Mouse (Mus musculus): ENCODE data around the gene Soga1. TPM values are rescaled to one million over a fixed set of nuclear protein-coding genes. Genes with fewer than 3 reads are reported as not detected.

Gene Soga1
- total and polyA plus RNA-seq, 3 experiments = 2.6 to 16.4 (median 6.0) TPM

DNA sequence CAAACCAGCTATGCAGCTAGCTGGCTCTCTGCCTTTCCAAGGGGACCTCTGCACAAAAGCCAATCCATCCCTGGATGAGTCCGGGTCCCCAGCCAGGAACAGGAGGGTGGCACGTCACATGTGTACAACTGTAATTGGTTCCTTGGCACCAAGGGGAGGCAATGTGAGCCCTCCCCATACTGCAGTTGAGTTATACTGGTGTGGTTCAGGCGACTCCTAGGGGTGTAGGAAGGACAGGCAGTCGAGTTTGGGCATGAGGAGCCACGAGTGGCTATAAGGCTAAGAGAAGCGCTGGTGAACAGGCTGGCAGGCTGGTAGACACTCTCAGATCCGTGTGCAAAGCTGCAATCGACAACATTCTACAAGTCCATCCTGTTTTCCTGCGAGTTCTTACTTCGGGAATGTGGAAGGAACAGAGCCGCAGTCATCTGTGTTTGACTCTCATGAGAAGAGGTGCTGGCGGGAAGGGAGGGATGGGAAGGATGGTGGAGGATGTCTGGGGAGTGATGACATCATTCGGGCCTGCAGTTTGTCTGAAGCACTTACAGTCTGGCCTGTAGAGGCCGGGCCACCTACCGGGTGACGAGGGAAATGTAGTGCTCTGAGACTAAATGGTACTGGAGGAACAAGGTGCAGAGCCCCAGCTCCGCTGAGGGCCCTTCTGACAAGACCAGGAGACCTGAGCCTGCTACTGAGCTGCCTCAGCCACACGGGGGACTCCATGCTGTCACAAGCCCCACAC is 62.4 kb downstream of the Soga1 start:
- H3K9me3 ChIP-seq (replicated peaks) = peaks cover 3% of the 10 kb centered on the region; the same call in 1 of the 2 replicates
- DNase-seq (ENCODE audit: low spot score) (no peak), ATAC-seq (ENCODE audit: extremely low read depth, insufficient number of reproducible peaks, low FRiP score, poor library complexity, severe bottlenecking) (no peak)
- peaks cover 63% of the 10 kb centered on the region for H3K4me1 ChIP-seq (ENCODE audit: insufficient read depth, low read depth, low read length)
- TF ChIP-seq POLR2AphosphoS5 (IDR thresholded peaks at IDR 0.05; ENCODE audit: insufficient replicate concordance, low read depth, low read length) (no peak), GATA2 (IDR thresholded peaks at IDR 0.05; ENCODE audit: borderline replicate concordance, low read depth, low read length) (no peak), CTCF (IDR thresholded peaks at IDR 0.05; ENCODE audit: low read depth, low read length) (no peak), GATA1 (IDR thresholded peaks at IDR 0.05; ENCODE audit: borderline replicate concordance, low read length) (no peak), TAL1 (conservative IDR thresholded peaks at IDR 0.05; ENCODE audit: low read depth, low read length) (no peak)
- no peaks in the 10 kb centered on the region for H3K27me3 ChIP-seq (ENCODE audit: insufficient read depth, low read length)
- H3K36me3 ChIP-seq (replicated peaks) = peaks cover 75% of the 10 kb centered on the region
- H3K4me3 ChIP-seq (ENCODE audit: low read depth, low read length) = no peak overlapping the region

DNA sequence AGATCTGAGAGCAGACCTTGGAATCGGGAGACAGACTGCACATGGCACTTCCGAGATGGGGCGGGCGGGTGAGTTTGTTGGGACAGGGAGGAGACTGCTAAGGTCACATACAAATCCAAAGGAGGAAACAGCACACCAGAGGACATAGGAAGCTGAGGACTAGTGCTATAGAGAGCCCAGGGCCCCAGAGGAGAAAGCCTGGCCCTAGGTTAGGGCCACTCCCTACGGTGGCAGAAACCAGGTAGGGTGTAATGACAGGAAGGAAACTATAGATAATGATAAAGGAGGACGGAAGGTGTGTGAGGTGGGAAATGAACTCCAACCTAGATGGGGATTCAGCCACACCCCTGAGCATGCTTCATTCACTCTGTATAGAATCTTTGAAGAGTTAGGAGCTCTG is 66.7 kb downstream of the Soga1 start:
- H3K4me3 ChIP-seq (ENCODE audit: low read depth, low read length) = no peak overlapping the region
- H3K9me3 ChIP-seq (replicated peaks) = no peaks in the 10 kb centered on the region
- TF ChIP-seq GATA1 (IDR thresholded peaks at IDR 0.05; ENCODE audit: borderline replicate concordance, low read length) (no peak), GATA2 (IDR thresholded peaks at IDR 0.05; ENCODE audit: borderline replicate concordance, low read depth, low read length) (no peak), POLR2AphosphoS5 (IDR thresholded peaks at IDR 0.05; ENCODE audit: insufficient replicate concordance, low read depth, low read length) (no peak), TAL1 (conservative IDR thresholded peaks at IDR 0.05; ENCODE audit: low read depth, low read length) (no peak), CTCF (IDR thresholded peaks at IDR 0.05; ENCODE audit: low read depth, low read length) (no peak)
- peaks cover 69% of the 10 kb centered on the region for H3K4me1 ChIP-seq (ENCODE audit: insufficient read depth, low read depth, low read length)
- H3K36me3 ChIP-seq (replicated peaks) = peaks cover 33% of the 10 kb centered on the region
- ATAC-seq (ENCODE audit: extremely low read depth, insufficient number of reproducible peaks, low FRiP score, poor library complexity, severe bottlenecking) = no peak
- no peaks in the 10 kb centered on the region for H3K27me3 ChIP-seq (ENCODE audit: insufficient read depth, low read length)
- DNase-seq (ENCODE audit: low spot score) = no peak

DNA sequence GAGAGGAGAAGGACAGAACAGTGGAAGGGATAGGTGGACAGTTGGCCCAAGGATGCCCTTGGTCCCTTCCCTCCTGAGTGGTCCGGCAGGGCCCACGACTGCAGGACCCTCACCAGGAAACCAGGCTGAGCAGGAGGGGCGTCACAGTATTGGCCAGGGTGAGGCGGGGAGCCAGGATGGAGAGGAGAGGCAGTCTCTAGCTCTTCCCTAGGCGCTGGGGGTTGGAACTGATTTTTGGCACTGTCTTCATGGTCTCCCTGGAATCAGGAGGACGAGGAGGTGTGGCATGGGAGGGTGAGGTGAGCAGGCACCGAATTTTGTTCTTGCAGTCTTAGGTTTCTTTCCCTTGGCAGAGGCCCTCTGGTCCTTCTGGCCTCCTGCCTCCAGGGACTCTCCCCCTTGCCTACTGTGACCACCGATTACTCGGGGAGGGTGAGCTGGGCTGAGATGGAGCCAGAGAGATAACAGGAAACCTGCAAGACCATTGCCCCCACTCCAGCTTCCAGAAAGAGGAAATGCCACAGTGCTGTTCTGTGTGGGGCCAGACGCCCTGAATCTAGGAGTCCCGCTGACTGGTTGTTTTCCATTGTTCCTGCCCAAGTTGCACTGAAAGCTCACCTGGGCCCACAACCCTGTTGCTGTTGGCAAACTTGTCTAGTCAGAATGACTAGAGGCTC is 68.3 kb downstream of the Soga1 start:
- Histone ChIP-seq H3K4me1 (ENCODE audit: insufficient read depth, low read depth, low read length) (peaks cover 72% of the 10 kb centered on the region), H3K27me3 (ENCODE audit: insufficient read depth, low read length) (no peaks in the 10 kb centered on the region), H3K4me3 (ENCODE audit: low read depth, low read length) (peak overlapping the region; percentile 31; the same call in 1 of the 2 replicates), H3K9me3 (replicated peaks) (no peaks in the 10 kb centered on the region), H3K36me3 (replicated peaks) (peaks cover 18% of the 10 kb centered on the region)
- TF ChIP-seq CTCF (IDR thresholded peaks at IDR 0.05; ENCODE audit: low read depth, low read length) = no peak
- TF ChIP-seq GATA1 (IDR thresholded peaks at IDR 0.05; ENCODE audit: borderline replicate concordance, low read length) = no peak
- TF ChIP-seq POLR2AphosphoS5 (IDR thresholded peaks at IDR 0.05; ENCODE audit: insufficient replicate concordance, low read depth, low read length) = no peak
- ATAC-seq (ENCODE audit: extremely low read depth, insufficient number of reproducible peaks, low FRiP score, poor library complexity, severe bottlenecking) = peak; percentile 38; the same call in 1 of the 2 replicates
- peak; percentile 66 for DNase-seq (ENCODE audit: low spot score)

GRCm38 (mm10) chr2:157010121-157010520 is 68.9 kb downstream of the Soga1 start:
- DNase-seq (ENCODE audit: low spot score) (no peak), ATAC-seq (ENCODE audit: extremely low read depth, insufficient number of reproducible peaks, low FRiP score, poor library complexity, severe bottlenecking) (no peak)

DNA sequence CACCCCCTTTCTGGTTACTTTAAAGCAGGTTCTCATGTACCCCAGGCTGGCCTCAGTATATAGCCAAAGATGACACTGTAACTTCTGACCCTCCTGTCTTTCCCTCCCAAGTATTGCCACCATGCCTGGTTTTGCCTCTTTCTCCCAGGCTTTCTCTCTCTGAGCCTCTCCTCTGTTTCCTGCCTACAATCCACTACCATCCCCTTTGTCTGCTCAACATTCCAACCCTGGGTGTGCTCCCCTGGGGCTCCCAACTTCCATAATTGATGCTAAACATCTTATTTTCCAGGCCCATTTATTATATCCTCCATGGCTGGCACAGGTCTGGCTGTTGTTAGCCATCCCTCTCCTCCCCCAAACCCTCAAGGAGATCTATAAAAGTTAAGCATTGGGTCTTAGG is 70.5 kb downstream of the Soga1 start:
- Histone ChIP-seq H3K36me3 (replicated peaks) (peaks cover 23% of the 10 kb centered on the region), H3K9me3 (replicated peaks) (no peaks in the 10 kb centered on the region), H3K4me3 (ENCODE audit: low read depth, low read length) (no peak overlapping the region), H3K27me3 (ENCODE audit: insufficient read depth, low read length) (no peaks in the 10 kb centered on the region), H3K4me1 (ENCODE audit: insufficient read depth, low read depth, low read length) (peaks cover 79% of the 10 kb centered on the region)
- DNase-seq (ENCODE audit: low spot score) (no peak), ATAC-seq (ENCODE audit: extremely low read depth, insufficient number of reproducible peaks, low FRiP score, poor library complexity, severe bottlenecking) (no peak)
- no peak for TF ChIP-seq CTCF (IDR thresholded peaks at IDR 0.05; ENCODE audit: low read depth, low read length)
- TF ChIP-seq POLR2AphosphoS5 (IDR thresholded peaks at IDR 0.05; ENCODE audit: insufficient replicate concordance, low read depth, low read length) = no peak
- TF ChIP-seq GATA1 (IDR thresholded peaks at IDR 0.05; ENCODE audit: borderline replicate concordance, low read length) = no peak
- TF ChIP-seq TAL1 (conservative IDR thresholded peaks at IDR 0.05; ENCODE audit: low read depth, low read length) = no peak
- no peak for TF ChIP-seq GATA2 (IDR thresholded peaks at IDR 0.05; ENCODE audit: borderline replicate concordance, low read depth, low read length)

More at GRCm38 (mm10) chr2:157010121-157010520, 68.9 kb downstream of the Soga1 start:
- Histone ChIP-seq H3K36me3 (replicated peaks) (peaks cover 18% of the 10 kb centered on the region), H3K4me3 (ENCODE audit: low read depth, low read length) (no peak overlapping the region), H3K4me1 (ENCODE audit: insufficient read depth, low read depth, low read length) (peaks cover 74% of the 10 kb centered on the region), H3K9me3 (replicated peaks) (no peaks in the 10 kb centered on the region), H3K27me3 (ENCODE audit: insufficient read depth, low read length) (no peaks in the 10 kb centered on the region)
- TF ChIP-seq CTCF (IDR thresholded peaks at IDR 0.05; ENCODE audit: low read depth, low read length) = no peak
- no peak for TF ChIP-seq GATA2 (IDR thresholded peaks at IDR 0.05; ENCODE audit: borderline replicate concordance, low read depth, low read length)

- Histone ChIP-seq H3K27me3 (ENCODE audit: insufficient read depth, low read length) (no peaks in the 10 kb centered on the region), H3K9me3 (replicated peaks) (no peaks in the 10 kb centered on the region), H3K36me3 (replicated peaks) (peaks cover 35% of the 10 kb centered on the region), H3K4me3 (ENCODE audit: low read depth, low read length) (peak overlapping the region; percentile 80), H3K4me1 (ENCODE audit: insufficient read depth, low read depth, low read length) (peaks cover 72% of the 10 kb centered on the region)
- DNase-seq (ENCODE audit: low spot score) = no peak
- no peak for TF ChIP-seq CTCF (IDR thresholded peaks at IDR 0.05; ENCODE audit: low read depth, low read length)
- no peak for TF ChIP-seq POLR2AphosphoS5 (IDR thresholded peaks at IDR 0.05; ENCODE audit: insufficient replicate concordance, low read depth, low read length)
- TF ChIP-seq GATA1 (IDR thresholded peaks at IDR 0.05; ENCODE audit: borderline replicate concordance, low read length) = no peak
- TF ChIP-seq GATA2 (IDR thresholded peaks at IDR 0.05; ENCODE audit: borderline replicate concordance, low read depth, low read length) = no peak
- no peak for TF ChIP-seq TAL1 (conservative IDR thresholded peaks at IDR 0.05; ENCODE audit: low read depth, low read length)
- no peak for ATAC-seq (ENCODE audit: extremely low read depth, insufficient number of reproducible peaks, low FRiP score, poor library complexity, severe bottlenecking)
Measured at GRCm38 (mm10) chr2:157007234-157007596, 71.8 kb downstream of the Soga1 start.
